Mouse (Mus musculus): ENCODE data around the gene Naga.
"Not testable (repeated sequence)": the region's sequence is repeated elsewhere in the genome, so short reads cannot be mapped to it uniquely, and the experiment has no call there.

The Naga gene

GRCm38 (mm10) chr15:82338593-82339112, at the start of gene Naga, which contains the start of the genes Pheta2 and Smdt1:
Gene Naga, minus strand, starts transcription at chr15:82338925.
Gene Pheta2, plus strand, starts transcription at chr15:82338942.
Gene Smdt1, plus strand, starts transcription at chr15:82338959.
- DNase-seq (ENCODE audit: inconsistent ontology term) = peak; percentile 98

DNA sequence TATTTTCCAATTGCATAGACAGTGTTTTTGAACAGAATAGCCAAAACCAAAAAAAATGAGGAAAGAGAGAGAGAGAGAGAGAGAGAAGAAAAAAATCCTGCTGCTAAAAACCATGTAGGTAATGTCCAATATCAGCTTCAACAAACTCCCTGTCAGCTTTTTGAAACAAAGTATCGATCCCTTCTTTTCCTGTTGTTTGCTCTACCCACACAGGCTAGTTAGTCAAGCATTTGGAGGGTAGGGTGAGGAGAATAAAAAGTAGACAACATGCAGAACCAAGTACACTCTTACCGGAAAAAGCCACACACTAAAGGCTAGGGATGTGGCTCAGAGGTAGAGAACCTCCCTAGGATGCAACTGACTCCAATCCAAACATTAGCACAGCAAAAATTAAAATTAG, 47.0 kb upstream of the Naga start:
- DNase-seq (ENCODE audit: inconsistent ontology term) = no peak

DNA sequence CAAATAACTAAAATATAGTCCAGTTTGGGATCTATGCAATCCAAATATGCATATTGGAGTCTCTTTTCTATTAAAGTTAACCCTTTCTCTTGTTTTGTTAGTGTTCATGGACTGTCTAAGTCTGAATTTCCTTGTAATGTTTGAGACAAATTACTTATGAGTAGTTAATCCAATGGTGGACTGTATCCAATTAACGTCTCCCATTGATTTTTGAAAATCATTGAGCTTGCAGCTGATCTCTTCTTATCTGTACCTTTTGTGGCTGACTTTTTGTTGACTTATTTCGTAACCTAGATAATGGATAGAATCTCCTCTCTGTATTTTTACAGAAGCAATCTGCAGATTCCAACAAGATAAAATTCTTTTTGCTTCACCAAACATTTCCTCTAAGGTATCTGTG, 43.7 kb upstream of the Naga start:
- DNase-seq (ENCODE audit: inconsistent ontology term) = no peak

GRCm38 (mm10) chr15:82380714-82381062, 42.0 kb upstream of the Naga start:
- no peak for DNase-seq (ENCODE audit: inconsistent ontology term)

GRCm38 (mm10) chr15:82379871-82380713, 41.4 kb upstream of the Naga start, which contains the start of gene Cyp2d22:
Gene Cyp2d22, minus strand, starts transcription at chr15:82380260.
- peak; percentile 88 for DNase-seq (ENCODE audit: inconsistent ontology term)

DNA sequence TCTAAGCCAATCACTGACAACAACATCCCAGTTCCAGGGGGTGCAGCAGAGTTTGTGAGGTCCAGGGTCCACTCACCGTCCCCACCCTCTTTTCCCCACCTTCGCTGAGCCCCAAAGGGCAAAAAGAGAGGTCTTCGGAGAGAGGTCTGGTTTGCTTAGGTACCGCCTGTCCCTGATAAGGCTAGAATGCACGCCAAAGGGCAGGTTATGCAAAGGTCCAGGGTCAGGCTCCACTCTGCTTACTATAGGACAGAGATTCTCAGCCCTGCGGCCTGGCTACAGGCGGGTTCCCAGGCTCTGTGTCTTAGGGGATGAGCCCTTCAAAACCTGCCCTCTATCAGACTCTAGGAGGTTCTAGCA, 40.8 kb upstream of the Naga start:
- DNase-seq (ENCODE audit: inconsistent ontology term) = no peak

GRCm38 (mm10) chr15:82378261-82379180, 39.8 kb upstream of the Naga start:
- DNase-seq (ENCODE audit: inconsistent ontology term) = peak; percentile 75

- DNase-seq (ENCODE audit: inconsistent ontology term) = no peak
Observed at GRCm38 (mm10) chr15:82377701-82378100, 39.0 kb upstream of the Naga start.

DNA sequence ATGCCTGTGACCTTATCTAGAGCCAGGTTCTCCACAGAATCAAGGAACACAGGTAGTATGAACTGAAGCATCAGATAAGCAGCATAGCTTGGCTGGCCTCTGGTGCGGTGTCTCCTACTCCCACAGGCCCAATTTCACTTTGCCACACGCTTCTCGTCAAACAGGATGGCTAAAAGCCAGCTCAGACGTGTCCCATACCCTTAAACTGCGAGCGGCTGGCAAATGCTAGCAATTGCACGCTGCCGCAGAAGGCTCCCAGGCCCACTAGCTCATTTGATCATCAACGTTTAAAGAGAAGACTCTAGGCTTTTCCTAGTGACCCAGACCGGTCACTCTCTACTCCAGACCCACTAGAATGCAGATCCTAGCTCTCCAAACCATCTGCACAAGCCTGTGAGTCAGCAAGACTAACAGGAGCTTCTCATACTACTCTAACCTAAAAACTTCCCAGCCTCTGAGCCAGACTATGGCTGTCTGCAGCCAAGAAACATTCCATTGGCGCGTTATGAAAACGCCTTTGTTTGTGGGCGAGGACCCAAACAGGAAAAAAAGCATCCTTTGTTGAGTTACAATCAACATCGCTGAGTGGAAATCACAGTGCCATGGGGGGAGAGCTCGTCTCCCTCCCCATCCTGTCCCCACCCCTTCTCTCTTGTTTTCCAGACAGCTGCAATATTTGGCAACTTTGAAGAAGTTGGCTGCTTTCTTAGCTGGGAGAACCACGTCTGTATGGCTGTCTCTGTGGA, 37.8 kb upstream of the Naga start:
- DNase-seq (ENCODE audit: inconsistent ontology term) = peak; percentile 96

DNA sequence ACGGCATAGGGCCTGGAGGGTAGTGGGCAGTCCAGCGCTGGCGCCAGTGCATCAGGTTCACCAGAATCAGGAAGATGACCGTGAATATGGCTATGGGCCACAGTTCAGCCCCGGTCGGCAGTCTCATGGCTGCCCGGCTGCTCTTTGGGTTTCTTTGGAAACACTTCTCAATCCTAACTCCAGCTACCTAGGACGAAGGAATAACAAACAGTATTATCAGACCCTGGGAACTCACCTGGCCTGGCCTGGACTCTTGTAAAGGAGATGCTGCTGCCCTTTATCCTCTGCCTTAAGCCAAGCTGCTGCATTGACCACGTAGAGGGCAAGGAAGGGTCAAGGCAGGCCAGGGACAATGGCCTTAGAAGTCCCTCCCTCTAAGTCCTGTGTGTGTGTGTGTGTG, 37.1 kb upstream of the Naga start:
- DNase-seq (ENCODE audit: inconsistent ontology term) = no peak

GRCm38 (mm10) chr15:82374437-82374836, 35.7 kb upstream of the Naga start:
- DNase-seq (ENCODE audit: inconsistent ontology term) = no peak

DNA sequence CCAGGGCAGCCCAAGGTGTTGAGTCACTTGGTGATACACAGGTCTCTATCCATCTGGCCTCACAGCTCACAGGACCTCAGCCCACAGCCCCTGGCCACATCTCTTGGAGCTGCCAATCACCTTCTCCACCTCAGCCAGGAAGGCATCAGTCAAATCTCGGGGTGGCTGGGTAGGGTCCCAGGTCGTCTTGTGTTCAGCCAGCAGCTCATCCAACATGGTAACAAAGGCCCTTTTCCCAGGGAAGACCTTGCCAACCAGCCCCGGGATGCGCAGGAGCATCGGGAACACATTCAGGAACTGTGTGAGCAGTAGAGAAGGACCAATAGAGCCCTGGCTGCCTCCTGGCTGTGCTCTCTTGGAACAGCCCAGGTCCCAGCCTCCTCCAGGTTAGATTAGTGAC, 34.3 kb upstream of the Naga start:
- no peak for DNase-seq (ENCODE audit: inconsistent ontology term)

DNA sequence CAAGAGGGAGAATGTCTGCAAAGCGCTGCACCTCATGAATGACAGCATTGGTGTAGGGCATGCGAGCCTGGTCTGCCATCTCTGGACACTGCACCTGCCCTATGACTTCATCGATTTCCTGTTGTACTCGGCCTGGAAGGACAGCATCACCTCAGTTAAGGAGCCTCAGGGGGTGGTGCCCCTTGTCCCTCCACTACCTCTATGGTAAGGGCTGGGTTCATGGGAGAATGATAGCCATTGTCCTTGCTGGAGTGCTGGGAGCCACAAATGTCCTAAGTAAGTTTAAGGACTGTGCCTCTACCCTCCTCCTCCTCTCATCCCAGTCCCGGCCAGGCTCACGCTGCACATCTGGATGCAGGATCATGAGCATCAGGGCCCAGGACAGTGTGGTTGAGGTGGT, 33.7 kb upstream of the Naga start:
- DNase-seq (ENCODE audit: inconsistent ontology term) = no peak

DNA sequence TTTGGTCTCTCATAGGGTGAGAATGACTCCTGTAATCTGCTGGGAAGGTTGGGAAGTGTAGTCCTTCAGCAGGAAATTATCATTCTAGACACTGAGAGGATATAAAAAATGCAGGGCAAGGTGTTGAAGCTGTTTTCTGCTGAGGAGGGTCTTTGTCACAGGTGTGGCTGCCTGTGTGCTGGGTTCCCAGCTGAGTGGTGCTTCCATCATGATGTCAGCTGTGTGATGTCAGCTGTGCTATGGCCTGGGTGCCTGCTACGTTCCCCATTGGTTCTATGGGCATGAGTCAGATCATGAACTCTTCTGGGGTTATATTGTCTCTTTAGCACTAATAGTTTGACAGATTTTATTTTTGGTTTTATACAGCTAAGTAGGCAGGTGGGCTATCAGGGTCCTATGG, 30.1 kb upstream of the Naga start:
- DNase-seq (ENCODE audit: inconsistent ontology term) = no peak

GRCm38 (mm10) chr15:82368146-82368545, 29.4 kb upstream of the Naga start:
- no peak for DNase-seq (ENCODE audit: inconsistent ontology term)

GRCm38 (mm10) chr15:82364561-82364960, 25.8 kb upstream of the Naga start:
- not testable (repeated sequence) for DNase-seq (ENCODE audit: inconsistent ontology term)

- not testable (repeated sequence) for DNase-seq (ENCODE audit: inconsistent ontology term)
Observed at GRCm38 (mm10) chr15:82363801-82364200, 25.1 kb upstream of the Naga start.

- no peak for DNase-seq (ENCODE audit: inconsistent ontology term)
Observed at GRCm38 (mm10) chr15:82362234-82362633, 23.5 kb upstream of the Naga start.

DNA sequence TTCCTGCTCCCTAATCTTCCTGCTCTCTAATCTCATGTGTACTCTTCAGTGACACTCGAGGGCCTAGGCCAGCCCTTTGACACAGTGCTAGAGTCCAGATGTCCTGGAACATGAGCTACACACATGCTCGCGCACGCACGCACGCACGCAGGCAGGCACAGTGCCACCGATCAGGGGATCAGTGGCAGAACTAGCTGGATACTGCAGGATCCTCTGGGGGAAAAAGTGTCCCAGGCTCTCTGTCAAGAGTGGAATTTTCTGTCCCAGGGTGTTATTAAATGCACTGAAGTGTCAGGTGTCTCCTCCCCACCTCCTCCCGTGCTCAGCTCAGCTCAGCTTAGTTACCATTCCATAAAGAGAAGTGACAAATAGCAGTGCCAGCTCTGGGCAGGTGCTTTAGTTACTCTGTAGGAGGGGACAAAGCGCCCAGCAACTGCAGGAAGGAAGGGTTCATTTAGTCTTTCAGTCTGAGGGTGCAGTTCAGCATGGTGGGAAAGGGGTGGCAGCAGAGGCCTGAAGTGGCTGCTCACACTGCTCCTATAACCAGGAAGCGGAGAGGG, 22.8 kb upstream of the Naga start:
- no peak for DNase-seq (ENCODE audit: inconsistent ontology term)

- no peak for DNase-seq (ENCODE audit: inconsistent ontology term)
Observed at GRCm38 (mm10) chr15:82358431-82359260, 19.9 kb upstream of the Naga start.

All from Muller cell, postnatal 12 days (primary cell).